Mouse (Mus musculus): ENCODE measurements around the gene Epha8. TPM values are rescaled to one million over a fixed set of nuclear protein-coding genes. Genes with fewer than 3 reads are reported as not detected.

The Epha8 gene
- total and polyA plus RNA-seq, 3 experiments, result 0.03 TPM; not detected in 2

- no peaks in the 10 kb centered on the region for H3K79me2 ChIP-seq (ENCODE audit: control insufficient read depth, insufficient read depth, low read length, poor library complexity)
- TF ChIP-seq KAT2A (conservative IDR thresholded peaks at IDR 0.05; ENCODE audit: low read depth, low read length), result no peak
- no peak overlapping the region for H3K27ac ChIP-seq (ENCODE audit: control insufficient read depth, low read depth, low read length)
- H3K9me3 ChIP-seq (replicated peaks; ENCODE audit: insufficient read depth, low read length), result no peaks in the 10 kb centered on the region
- H3K9ac ChIP-seq (ENCODE audit: control insufficient read depth, low read depth, low read length, poor library complexity, severe bottlenecking), result no peak overlapping the region
- no peak for DNase-seq (ENCODE audit: low read depth, low spot score)
- H3K36me3 ChIP-seq (ENCODE audit: control insufficient read depth in 1 of 2, insufficient read depth in 2 of 2, low read length in 2 of 2), result no peaks in the 10 kb centered on the region
- H3K4me1 ChIP-seq (ENCODE audit: control insufficient read depth in 1 of 2, insufficient read depth in 2 of 2, low read length in 2 of 2), result no peaks in the 10 kb centered on the region
- no peaks in the 10 kb centered on the region for H3K27me3 ChIP-seq (ENCODE audit: control insufficient read depth in 1 of 2, insufficient read depth in 2 of 2, low read length in 2 of 2)
- no peak overlapping the region for H3K4me3 ChIP-seq (ENCODE audit: control insufficient read depth in 1 of 2, insufficient read depth in 1 of 2, low read depth in 2 of 2, low read length in 2 of 2)
Observed at GRCm38 (mm10) chr4:136980921-136981320, 24.3 kb upstream of the Epha8 start.

- Histone ChIP-seq H3K79me2 (ENCODE audit: control insufficient read depth, insufficient read depth, low read length, poor library complexity) (no peaks in the 10 kb centered on the region), H3K27ac (ENCODE audit: control insufficient read depth, low read depth, low read length) (no peak overlapping the region), H3K9me3 (replicated peaks; ENCODE audit: insufficient read depth, low read length) (no peaks in the 10 kb centered on the region), H3K4me1 (ENCODE audit: control insufficient read depth in 1 of 2, insufficient read depth in 2 of 2, low read length in 2 of 2) (no peaks in the 10 kb centered on the region), H3K36me3 (ENCODE audit: control insufficient read depth in 1 of 2, insufficient read depth in 2 of 2, low read length in 2 of 2) (no peaks in the 10 kb centered on the region), H3K4me3 (ENCODE audit: control insufficient read depth in 1 of 2, insufficient read depth in 1 of 2, low read depth in 2 of 2, low read length in 2 of 2) (no peak overlapping the region), H3K9ac (ENCODE audit: control insufficient read depth, low read depth, low read length, poor library complexity, severe bottlenecking) (no peak overlapping the region), H3K27me3 (ENCODE audit: control insufficient read depth in 1 of 2, insufficient read depth in 2 of 2, low read length in 2 of 2) (no peaks in the 10 kb centered on the region)
- TF ChIP-seq CTCF (IDR thresholded peaks at IDR 0.05 in 2 of 3, conservative IDR thresholded peaks at IDR 0.05 in 1 of 3; ENCODE audit: control insufficient read depth in 1 of 3, insufficient read depth in 1 of 3, low read depth in 2 of 3, low read length in 3 of 3, poor library complexity in 1 of 3, severe bottlenecking in 1 of 3) (no peak), BHLHE40 (IDR thresholded peaks at IDR 0.05; ENCODE audit: borderline replicate concordance, low read depth, low read length) (no peak), USF1 (IDR thresholded peaks at IDR 0.05; ENCODE audit: low read depth, low read length) (no peak), ZKSCAN1 (IDR thresholded peaks at IDR 0.05; ENCODE audit: low read depth, low read length) (no peak), MXI1 (IDR thresholded peaks at IDR 0.05; ENCODE audit: low read depth, low read length) (no peak), HCFC1 (IDR thresholded peaks at IDR 0.05; ENCODE audit: low read depth, low read length) (no peak), TAL1 (IDR thresholded peaks at IDR 0.05; ENCODE audit: low read length) (no peak), JUND (IDR thresholded peaks at IDR 0.05; ENCODE audit: low read depth, low read length) (no peak), NELFE (IDR thresholded peaks at IDR 0.05; ENCODE audit: low read depth, low read length) (no peak), CHD2 (IDR thresholded peaks at IDR 0.05; ENCODE audit: low read length) (no peak)
- DNase-seq (ENCODE audit: low read depth, low spot score), result no peak
Observed at GRCm38 (mm10) chr4:136977244-136977643, 20.6 kb upstream of the Epha8 start.

DNA sequence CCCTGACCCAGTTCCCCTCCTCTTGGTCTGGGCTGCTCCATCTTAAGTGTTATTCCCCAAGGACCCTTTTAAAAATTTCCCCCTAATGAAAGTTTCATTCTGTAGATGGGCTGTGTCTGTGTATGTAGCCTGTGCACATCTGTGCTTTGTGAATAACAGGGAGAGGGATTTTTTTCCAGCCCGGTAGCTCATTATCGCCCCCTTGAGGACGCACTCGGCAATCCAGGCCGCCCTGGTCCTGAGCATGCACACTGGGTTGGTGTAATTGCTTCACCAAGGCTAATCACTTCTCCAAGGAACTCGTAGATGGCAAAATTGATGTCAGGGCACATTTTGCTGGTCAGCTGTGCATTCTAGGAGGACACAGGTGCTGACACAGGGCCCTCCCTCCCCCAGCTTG is 14.3 kb upstream of the Epha8 start:
- Histone ChIP-seq H3K4me1 (ENCODE audit: control insufficient read depth in 1 of 2, insufficient read depth in 2 of 2, low read length in 2 of 2) (no peaks in the 10 kb centered on the region), H3K27ac (ENCODE audit: control insufficient read depth, low read depth, low read length) (no peak overlapping the region), H3K4me3 (ENCODE audit: control insufficient read depth in 1 of 2, insufficient read depth in 1 of 2, low read depth in 2 of 2, low read length in 2 of 2) (no peak overlapping the region), H3K9ac (ENCODE audit: control insufficient read depth, low read depth, low read length, poor library complexity, severe bottlenecking) (no peak overlapping the region), H3K79me2 (ENCODE audit: control insufficient read depth, insufficient read depth, low read length, poor library complexity) (no peaks in the 10 kb centered on the region), H3K9me3 (replicated peaks; ENCODE audit: insufficient read depth, low read length) (no peaks in the 10 kb centered on the region), H3K36me3 (ENCODE audit: control insufficient read depth in 1 of 2, insufficient read depth in 2 of 2, low read length in 2 of 2) (no peaks in the 10 kb centered on the region), H3K27me3 (ENCODE audit: control insufficient read depth in 1 of 2, insufficient read depth in 2 of 2, low read length in 2 of 2) (no peaks in the 10 kb centered on the region)
- peak; percentile 55 for DNase-seq (ENCODE audit: low read depth, low spot score)
- TF ChIP-seq ZNF384 (IDR thresholded peaks at IDR 0.05; ENCODE audit: low read depth, low read length) (no peak), ZC3H11A (IDR thresholded peaks at IDR 0.05; ENCODE audit: low read depth, low read length) (peak; percentile 35; the same call in 1 of the 2 replicates), RAD21 (IDR thresholded peaks at IDR 0.05; ENCODE audit: low read depth, low read length) (peak; percentile 60), KAT2A (conservative IDR thresholded peaks at IDR 0.05; ENCODE audit: low read depth, low read length) (no peak), SMC3 (IDR thresholded peaks at IDR 0.05; ENCODE audit: low read depth, low read length) (peak; percentile 61), RCOR1 (IDR thresholded peaks at IDR 0.05; ENCODE audit: low read depth, low read length) (no peak), NELFE (IDR thresholded peaks at IDR 0.05; ENCODE audit: low read depth, low read length) (no peak), CTCF (IDR thresholded peaks at IDR 0.05 in 2 of 3, conservative IDR thresholded peaks at IDR 0.05 in 1 of 3; ENCODE audit: control insufficient read depth in 1 of 3, insufficient read depth in 1 of 3, low read depth in 2 of 3, low read length in 3 of 3, poor library complexity in 1 of 3, severe bottlenecking in 1 of 3) (peak; percentile 71 to 87 (median 72))

All from MEL (cell line).